Mouse (Mus musculus) lung, adult 2 months (tissue): Measurements from ENCODE around the gene Cblc.

Experiments used
- CTCF ChIP-seq: fragments of 200-500 bp; IDR thresholded peaks from 2 replicates; pipeline ENCODE4 v1.5.1; 2011; ENCODE audit warnings: mild to moderate bottlenecking, low read length, control low read depth; ENCODE audit not compliant: insufficient read depth
- POLR2A ChIP-seq: fragments of 200-500 bp; IDR thresholded peaks from 2 replicates; pipeline ENCODE4 v1.6.1; 2011; ENCODE audit warnings: low read depth, mild to moderate bottlenecking, control low read depth, low read length, borderline replicate concordance; ENCODE audit errors: extremely low read depth

DNA sequence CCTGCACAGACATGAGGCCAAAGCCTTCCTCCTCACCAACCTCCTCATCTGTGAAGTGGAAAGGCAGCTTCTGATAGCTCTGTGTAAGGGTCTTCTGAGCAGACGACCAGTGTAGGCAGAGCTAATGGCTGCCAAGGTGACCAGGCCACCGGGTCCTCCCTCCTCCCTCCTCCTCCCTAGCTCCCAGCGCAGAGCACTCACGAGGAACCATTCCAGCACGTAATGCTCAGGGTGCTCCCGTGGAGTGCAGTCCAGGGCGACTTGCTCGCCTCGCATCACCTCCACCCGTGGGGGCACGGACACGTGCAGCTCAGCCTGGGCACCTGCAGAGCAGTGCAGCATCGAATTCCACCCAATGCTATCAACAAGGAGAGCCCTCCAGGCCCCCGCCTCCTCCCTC is 28.4 kb downstream of the Cblc start:
- TF ChIP-seq CTCF: no peak
- no peak for TF ChIP-seq POLR2A
